7 mouse cellular contexts compared by ENCODE assay signal in genomic region chr1:78745230-78745777, GRCm38 (mm10).
DNase-seq lines count a peak whose midpoint lies in the region; ATAC-seq and TF ChIP-seq lines count a peak whose summit lies in the region.

No protein-coding gene starts in this region.

- H3K4me3 ChIP-seq in G1E (ENCODE audit: low read depth, low read length), result no peak overlapping the region
- H3K4me3 ChIP-seq in embryonic facial prominence, embryonic 14.5 days (ENCODE audit: low read depth, low read length), result no peak overlapping the region
- no peak overlapping the region for H3K4me3 ChIP-seq in hindbrain, embryonic 16.5 days (ENCODE audit: low read length)

- 26% methylated on average over 5 of the region's 5 CpGs for WGBS in embryonic facial prominence, embryonic 14.5 days
- WGBS in hindbrain, embryonic 16.5 days, result 32% methylated on average over 5 of the region's 5 CpGs

- H3K36me3 ChIP-seq in G1E (replicated peaks), result no peaks in the 10 kb centered on the region
- no peaks in the 10 kb centered on the region for H3K36me3 ChIP-seq in embryonic facial prominence, embryonic 14.5 days (ENCODE audit: control insufficient read depth, insufficient read depth, low read length)
- no peaks in the 10 kb centered on the region for H3K36me3 ChIP-seq in hindbrain, embryonic 16.5 days (ENCODE audit: control insufficient read depth, insufficient read depth, low read length)

- H3K27me3 ChIP-seq in G1E (ENCODE audit: insufficient read depth, low read length), result no peaks in the 10 kb centered on the region
- H3K27me3 ChIP-seq in embryonic facial prominence, embryonic 14.5 days (replicated peaks; ENCODE audit: control insufficient read depth, insufficient read depth, low read length), result no peaks in the 10 kb centered on the region
- H3K27me3 ChIP-seq in hindbrain, embryonic 16.5 days (replicated peaks; ENCODE audit: control insufficient read depth, insufficient read depth, low read length), result no peaks in the 10 kb centered on the region

- no peak overlapping the region; the same call in 1 of the 2 replicates for H3K27ac ChIP-seq in embryonic facial prominence, embryonic 14.5 days (replicated peaks; ENCODE audit: low read depth, low read length)
- H3K27ac ChIP-seq in hindbrain, embryonic 16.5 days (ENCODE audit: low read depth, low read length), result peak overlapping the region; percentile 74

- no peak overlapping the region for H3K4me2 ChIP-seq in embryonic facial prominence, embryonic 14.5 days (ENCODE audit: low read depth, low read length)
- H3K4me2 ChIP-seq in hindbrain, embryonic 16.5 days (ENCODE audit: low read length), result no peak overlapping the region

- no peak for TF ChIP-seq CTCF in G1E (IDR thresholded peaks at IDR 0.05; ENCODE audit: low read depth, low read length)

- DNase-seq in 3T3-L1 (ENCODE audit: low read depth, low spot score), result peak; percentile 95
- no peak for DNase-seq in G1E (ENCODE audit: low spot score)
- DNase-seq in embryonic facial prominence, embryonic 14.5 days (ENCODE audit: low spot score), result peak; percentile 68
- peak; percentile 70 for DNase-seq in left cerebral cortex, adult 11 months (ENCODE audit: low spot score)
- peak; percentile 56 for DNase-seq in right cerebral cortex, postnatal 25 days
- no peak for DNase-seq in thymus, adult 18-20 months

- no peaks in the 10 kb centered on the region for H3K9me3 ChIP-seq in G1E (replicated peaks)
- no peaks in the 10 kb centered on the region for H3K9me3 ChIP-seq in embryonic facial prominence, embryonic 14.5 days (ENCODE audit: control insufficient read depth, low read length)
- no peaks in the 10 kb centered on the region for H3K9me3 ChIP-seq in hindbrain, embryonic 16.5 days (ENCODE audit: control insufficient read depth, low read length)

- H3K4me1 ChIP-seq in G1E (ENCODE audit: insufficient read depth, low read depth, low read length), result no peaks in the 10 kb centered on the region
- no peaks in the 10 kb centered on the region for H3K4me1 ChIP-seq in embryonic facial prominence, embryonic 14.5 days (ENCODE audit: control insufficient read depth, insufficient read depth, low read length)
- H3K4me1 ChIP-seq in hindbrain, embryonic 16.5 days (ENCODE audit: control insufficient read depth, insufficient read depth, low read depth, low read length), result peaks cover 7% of the 10 kb centered on the region; the same call in 1 of the 2 replicates

- no peak overlapping the region for H3K9ac ChIP-seq in embryonic facial prominence, embryonic 14.5 days (ENCODE audit: low read depth, low read length)
- no peak overlapping the region for H3K9ac ChIP-seq in hindbrain, embryonic 16.5 days (ENCODE audit: low read depth, low read length)

- peak; percentile 8; the same call in 1 of the 2 replicates for ATAC-seq in G1E (ENCODE audit: extremely low read depth, insufficient number of reproducible peaks, low FRiP score, poor library complexity, severe bottlenecking)
- peak; percentile 76 for ATAC-seq in embryonic facial prominence, embryonic 14.5 days (ENCODE audit: low read depth)
- ATAC-seq in hindbrain, embryonic 16.5 days, result peak; percentile 83

Comparison
In these comparisons a context has a peak if more than half of its experiments do, and no peak if none do; other contexts are left out.
1. DNase-seq: peak in 3T3-L1 (single experiment), embryonic facial prominence, embryonic 14.5 days (single experiment), left cerebral cortex, adult 11 months (single experiment) and right cerebral cortex, postnatal 25 days (single experiment); none in G1E (single experiment) and thymus, adult 18-20 months (0 of 2).
2. ATAC-seq: peak in every context shown above with its lines; median percentile 83 in hindbrain, embryonic 16.5 days; 76 in embryonic facial prominence, embryonic 14.5 days; 8 in G1E.